Mouse (Mus musculus) adrenal gland, adult 18-20 months (tissue): Measurements from ENCODE around the gene Bpifb2. TPM values are rescaled to one million over a fixed set of nuclear protein-coding genes. Genes with fewer than 3 reads are reported as not detected.
"Not testable (repeated sequence)": the region's sequence is repeated elsewhere in the genome, so short reads cannot be mapped to it uniquely, and the experiment has no call there.

ENCODE experiments used
- DNase-seq, 2 experiments: peaks; one replicate each; pipeline ENCODE4 v3.0.0; 2021 to 2022; ENCODE audit warnings: low spot score in 2 of 2
- long read RNA-seq, 2 experiments: library from polyadenylated mRNA; stranded (forward); transcript quantifications; one replicate each; pipeline ENCODE4 v2.0.0; 2021
- total RNA-seq, 2 experiments: library from RNA; stranded (reverse); gene quantifications; 1 replicate in 1 of 2; 2 replicates in 1 of 2; pipeline ENCODE4 v1.2.3; 2021

The Bpifb2 gene
- under 1 TPM in 1 of 2 experiments, not detected in 1; 0.17 TPM for total RNA-seq
- long read RNA-seq, experiment 1: 0 reads
- long read RNA-seq, experiment 2: 0 reads

- DNase-seq: no peak
Measured at GRCm38 (mm10) chr2:153874745-153875144, at the start of gene Bpifb2. Gene Bpifb2 (plus strand): TSS chr2:153875045.

GRCm38 (mm10) chr2:153825900-153826299 lies 48.9 kb upstream of the Bpifb2 start:
- DNase-seq: not testable (repeated sequence)

GRCm38 (mm10) chr2:153827171-153827830 lies 47.5 kb upstream of the Bpifb2 start:
- DNase-seq: no peak

GRCm38 (mm10) chr2:153828704-153829103 lies 46.1 kb upstream of the Bpifb2 start:
- no peak for DNase-seq

GRCm38 (mm10) chr2:153833291-153833690 lies 41.6 kb upstream of the Bpifb2 start:
- no peak for DNase-seq

GRCm38 (mm10) chr2:153842854-153843253 lies 32.0 kb upstream of the Bpifb2 start:
- DNase-seq: no peak

- no peak for DNase-seq
Measured at GRCm38 (mm10) chr2:153848389-153848788, 26.5 kb upstream of the Bpifb2 start.

- DNase-seq: no peak
Measured at GRCm38 (mm10) chr2:153850351-153851029, 24.4 kb upstream of the Bpifb2 start.

GRCm38 (mm10) chr2:153851030-153851360 lies 23.9 kb upstream of the Bpifb2 start:
- peak; percentile 60 to 62 for DNase-seq

GRCm38 (mm10) chr2:153853544-153853943 lies 21.3 kb upstream of the Bpifb2 start:
- DNase-seq: no peak

- no peak for DNase-seq
Measured at GRCm38 (mm10) chr2:153859581-153859980, 15.3 kb upstream of the Bpifb2 start.

- no peak for DNase-seq
Measured at GRCm38 (mm10) chr2:153860315-153860714, 14.5 kb upstream of the Bpifb2 start.

- DNase-seq: no peak
Measured at GRCm38 (mm10) chr2:153860715-153861114, 14.1 kb upstream of the Bpifb2 start.

- no peak for DNase-seq
Measured at GRCm38 (mm10) chr2:153861960-153862359, 12.9 kb upstream of the Bpifb2 start.

- DNase-seq: no peak
Measured at GRCm38 (mm10) chr2:153870984-153871383, 3.9 kb upstream of the Bpifb2 start, which contains the start of gene Sun5. Gene Sun5 (minus strand): TSS chr2:153871084.

- no peak for DNase-seq
Measured at GRCm38 (mm10) chr2:153899111-153899510, 24.3 kb downstream of the Bpifb2 start.

GRCm38 (mm10) chr2:153900088-153900487 lies 25.2 kb downstream of the Bpifb2 start, which contains the start of gene Bpifb6:
Gene Bpifb6 (plus strand): TSS chr2:153900388.
- no peak for DNase-seq

- DNase-seq: no peak
Measured at GRCm38 (mm10) chr2:153902726-153903125, 27.9 kb downstream of the Bpifb2 start.

GRCm38 (mm10) chr2:153906626-153907025 lies 31.8 kb downstream of the Bpifb2 start:
- DNase-seq: peak in 1 of 2 experiments; percentile 34

GRCm38 (mm10) chr2:153914151-153914550 lies 39.3 kb downstream of the Bpifb2 start:
- DNase-seq: peak; percentile 58 to 74

GRCm38 (mm10) chr2:153917930-153918329 lies 43.1 kb downstream of the Bpifb2 start, which contains the start of gene Bpifb3:
Gene Bpifb3 (plus strand): TSS chr2:153918230.
- DNase-seq: no peak

GRCm38 (mm10) chr2:153921246-153921645 lies 46.4 kb downstream of the Bpifb2 start:
- no peak for DNase-seq
